Mouse (Mus musculus) left cerebral cortex, postnatal 14 days (tissue): ENCODE data around the gene Nfkb2. TPM values are rescaled to one million over a fixed set of nuclear protein-coding genes. Genes with fewer than 3 reads are reported as not detected.

Experiments used
- DNase-seq, 2 experiments: peaks; one replicate each; pipeline ENCODE4 v3.0.0; 2021 to 2022; ENCODE audit warnings: low spot score in 2 of 2, mixed read lengths in 1 of 2
- intact Hi-C: fragments of 180-260 bp; cut with DNase I; formaldehyde crosslinking; loops from one replicate; pipeline ENCODE4 v1.15.1; 2025
- total RNA-seq, 2 experiments: library from RNA; stranded (reverse); gene quantifications; 2 replicates each; pipeline ENCODE4 v1.2.3; 2021

Gene Nfkb2
- total RNA-seq, 2 experiments from 2014 or later, result 1.8 to 2.8 TPM

DNA sequence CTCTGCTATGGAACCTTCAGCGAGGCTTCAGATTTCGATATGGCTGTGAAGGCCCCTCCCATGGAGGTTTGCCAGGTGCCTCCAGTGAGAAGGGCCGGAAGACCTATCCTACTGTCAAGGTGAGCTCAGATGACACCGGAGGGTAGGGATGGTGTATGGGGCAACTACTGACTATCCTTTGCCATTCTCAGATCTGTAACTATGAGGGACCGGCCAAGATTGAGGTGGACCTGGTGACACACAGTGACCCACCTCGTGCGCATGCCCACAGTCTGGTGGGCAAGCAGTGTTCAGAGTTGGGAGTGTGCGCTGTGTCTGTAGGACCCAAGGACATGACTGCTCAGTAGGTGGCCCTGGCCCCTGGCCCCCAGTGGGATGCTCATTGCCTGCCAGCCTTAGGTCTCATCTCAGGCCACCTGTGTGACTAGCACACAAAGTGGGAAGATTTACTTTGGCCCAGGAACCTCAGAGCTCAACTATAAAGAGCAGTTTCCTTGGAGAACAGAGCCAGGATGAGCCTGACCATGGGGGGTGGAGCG is 2.7 kb downstream of the Nfkb2 start:
- intact Hi-C loops, result loop anchor here (5.0 kb wide), 1 partner anchor 170 kb away; no protein-coding TSS in a partner anchor
- DNase-seq, result no peak

DNA sequence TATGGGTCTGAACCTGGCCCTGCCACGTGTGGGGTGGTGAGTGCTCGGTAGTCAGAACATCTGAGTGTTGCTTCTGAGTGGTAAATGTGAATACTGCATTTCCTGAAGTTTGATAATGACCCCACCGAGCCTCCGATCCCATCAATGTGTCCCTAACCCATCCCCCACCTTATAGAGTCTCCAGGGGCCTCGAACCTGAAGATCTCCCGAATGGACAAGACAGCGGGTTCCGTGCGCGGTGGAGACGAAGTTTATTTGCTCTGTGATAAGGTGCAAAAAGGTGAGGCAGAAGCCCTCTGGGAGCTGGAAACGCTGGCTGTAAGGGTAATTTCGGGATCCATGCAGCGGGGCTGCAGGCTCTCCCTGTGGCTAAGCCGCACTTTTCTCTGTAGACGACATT is 3.7 kb downstream of the Nfkb2 start:
- DNase-seq, result no peak

GRCm38 (mm10) chr19:46308303-46308702 is 4.2 kb downstream of the Nfkb2 start:
- DNase-seq, result no peak
- intact Hi-C loops, result loop anchor here (5.0 kb wide), 1 partner anchor 171 kb away; no protein-coding TSS in a partner anchor

More for the DNA sequence above, 3.7 kb downstream of the Nfkb2 start:
- intact Hi-C loops, result loop anchor here (5.0 kb wide), 1 partner anchor 170 kb away; no protein-coding TSS in a partner anchor

GRCm38 (mm10) chr19:46308706-46309435 is 4.8 kb downstream of the Nfkb2 start:
- intact Hi-C loops, result loop anchor here (5.0 kb wide), 1 partner anchor 172 kb away; no protein-coding TSS in a partner anchor

GRCm38 (mm10) chr19:46309651-46310305 is 5.7 kb downstream of the Nfkb2 start:
- no peak for DNase-seq
- intact Hi-C loops, result loop anchor here (5.0 kb wide), 1 partner anchor 172 kb away; no protein-coding TSS in a partner anchor

More at GRCm38 (mm10) chr19:46308706-46309435, 4.8 kb downstream of the Nfkb2 start:
- DNase-seq, result peak; percentile 87 to 93

DNA sequence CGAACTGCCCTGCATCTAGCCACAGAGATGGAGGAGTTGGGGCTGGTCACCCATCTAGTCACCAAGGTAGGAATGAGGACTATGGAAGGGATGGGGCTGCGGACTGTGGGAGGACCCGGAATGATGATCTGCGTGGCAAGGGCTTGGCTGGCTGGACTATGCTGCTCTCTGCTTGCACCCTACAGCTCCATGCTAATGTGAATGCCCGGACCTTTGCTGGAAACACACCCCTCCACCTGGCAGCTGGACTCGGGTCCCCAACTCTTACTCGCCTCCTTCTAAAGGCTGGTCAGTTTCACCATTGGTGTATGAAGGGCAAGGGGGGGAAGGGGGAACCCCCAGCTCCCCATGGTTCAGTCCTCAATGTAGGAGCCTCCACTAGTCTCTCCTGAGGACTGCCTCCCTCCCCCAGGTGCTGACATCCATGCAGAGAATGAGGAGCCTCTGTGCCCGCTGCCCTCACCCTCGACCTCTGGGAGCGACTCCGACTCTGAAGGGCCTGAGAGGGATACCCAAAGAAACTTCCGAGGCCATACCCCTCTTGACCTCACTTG is 6.3 kb downstream of the Nfkb2 start:
- DNase-seq, result no peak
- intact Hi-C loops, result no loop called here

GRCm38 (mm10) chr19:46311341-46311740 is 7.2 kb downstream of the Nfkb2 start:
- DNase-seq, result no peak
- intact Hi-C loops, result no loop called here

- DNase-seq, result no peak
- intact Hi-C loops, result no loop called here
Measured at GRCm38 (mm10) chr19:46312566-46312965, 8.4 kb downstream of the Nfkb2 start.

GRCm38 (mm10) chr19:46313116-46313515 is 9.0 kb downstream of the Nfkb2 start:
- no peak for DNase-seq
- intact Hi-C loops, result no loop called here

GRCm38 (mm10) chr19:46313591-46313990 is 9.5 kb downstream of the Nfkb2 start:
- DNase-seq, result no peak
- intact Hi-C loops, result no loop called here

- intact Hi-C loops, result no loop called here
- DNase-seq, result no peak
Measured at GRCm38 (mm10) chr19:46314151-46314601, 10.1 kb downstream of the Nfkb2 start.

- DNase-seq, result no peak
- intact Hi-C loops, result no loop called here
Measured at GRCm38 (mm10) chr19:46314872-46315742, 11.0 kb downstream of the Nfkb2 start.

DNA sequence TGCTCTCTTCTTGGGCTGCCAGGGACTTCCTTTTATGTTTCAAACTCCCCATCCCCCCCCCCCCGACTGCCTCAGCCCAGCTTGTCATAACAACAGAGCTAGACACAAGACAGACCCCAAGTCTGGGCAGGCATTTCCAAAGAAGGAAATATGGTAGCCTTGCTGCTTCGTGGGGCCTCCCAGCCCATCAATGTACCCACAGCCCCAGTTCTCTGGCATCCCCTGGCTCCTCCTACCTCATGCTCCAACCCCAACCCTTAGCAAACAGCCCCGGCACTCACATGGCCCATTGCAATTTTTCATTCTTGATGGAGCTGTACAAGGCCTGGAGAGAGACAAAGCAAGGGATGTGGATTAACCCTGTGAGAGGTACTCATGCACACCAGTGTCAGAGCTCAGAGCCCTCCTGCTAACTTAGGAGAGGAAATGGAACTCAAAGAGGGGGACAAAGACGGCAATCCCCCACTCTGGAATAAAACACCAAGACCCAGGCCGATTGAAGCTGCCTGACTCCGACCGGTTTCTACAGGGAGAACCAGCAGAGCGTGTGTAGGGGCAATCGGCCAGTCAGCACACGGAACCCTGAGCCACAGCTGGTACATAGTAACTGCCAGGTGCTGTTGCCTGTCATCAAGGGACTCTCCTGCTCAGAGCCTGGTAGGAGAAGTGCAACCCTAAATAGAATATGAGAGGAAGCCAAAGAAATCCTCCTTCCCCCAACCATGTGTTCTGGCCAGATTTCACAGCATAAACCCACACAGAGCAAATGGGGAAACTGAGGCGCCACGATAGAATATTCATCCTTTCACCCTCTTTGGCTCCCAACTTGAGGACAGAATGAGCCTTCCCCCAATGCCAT is 11.9 kb downstream of the Nfkb2 start:
- DNase-seq, result peak; percentile 12 to 50
- intact Hi-C loops, result no loop called here

GRCm38 (mm10) chr19:46316846-46317545 is 12.9 kb downstream of the Nfkb2 start:
- intact Hi-C loops, result no loop called here
- peak; percentile 84 to 90 for DNase-seq

GRCm38 (mm10) chr19:46317546-46317885 is 13.4 kb downstream of the Nfkb2 start:
- intact Hi-C loops, result no loop called here
- DNase-seq, result peak in 1 of 2 experiments; percentile 10

GRCm38 (mm10) chr19:46318031-46318471 is 13.9 kb downstream of the Nfkb2 start:
- peak in 1 of 2 experiments; percentile 69 for DNase-seq
- intact Hi-C loops, result no loop called here

GRCm38 (mm10) chr19:46318586-46319378 is 14.7 kb downstream of the Nfkb2 start:
- intact Hi-C loops, result no loop called here
- peak; percentile 92 to 97 for DNase-seq
